Mouse (Mus musculus) kidney, adult 2 months (tissue): Measurements from ENCODE around the gene Stard3. TPM values are rescaled to one million over a fixed set of nuclear protein-coding genes. Genes with fewer than 3 reads are reported as not detected.
"Not testable (repeated sequence)": the region's sequence is repeated elsewhere in the genome, so short reads cannot be mapped to it uniquely, and the experiment has no call there.

Experiments used
- DNase-seq: peaks from one replicate; pipeline ENCODE4 v3.0.0; 2021
- H3K27ac ChIP-seq: fragments of 200-500 bp; 2 replicates; pipeline ENCODE4 v1.5.1; 2012; ENCODE audit warnings: low read depth, low read length, control low read depth, inconsistent platforms; ENCODE audit not compliant: insufficient read depth
- H3K27me3 ChIP-seq: fragments of 200-500 bp; replicated peaks from 2 replicates; pipeline ENCODE4 v1.6.1; 2012; ENCODE audit warnings: mild to moderate bottlenecking, moderate library complexity, low read length, inconsistent platforms; ENCODE audit not compliant: control insufficient read depth, insufficient read depth
- H3K36me3 ChIP-seq: fragments of 200-500 bp; 2 replicates; pipeline ENCODE4 v1.6.1; 2012; ENCODE audit warnings: mild to moderate bottlenecking, moderate library complexity, low read length, inconsistent platforms; ENCODE audit not compliant: control insufficient read depth, insufficient read depth
- H3K4me1 ChIP-seq: fragments of 200-500 bp; 2 replicates; pipeline ENCODE4 v1.6.1; 2011; ENCODE audit warnings: low read length; ENCODE audit not compliant: control insufficient read depth, insufficient read depth
- H3K4me3 ChIP-seq: fragments of 200-500 bp; 2 replicates; pipeline ENCODE4 v1.5.1; 2011; ENCODE audit warnings: mild to moderate bottlenecking, low read depth, low read length, control low read depth; ENCODE audit not compliant: insufficient read depth
- CTCF ChIP-seq: fragments of 200-500 bp; conservative IDR thresholded peaks from 2 replicates; pipeline ENCODE4 v1.5.1; 2011; ENCODE audit warnings: low read depth, mild to moderate bottlenecking, control low read depth, low read length, moderate library complexity, mixed read lengths; ENCODE audit not compliant: insufficient read depth, insufficient read length
- POLR2A ChIP-seq: fragments of 200-500 bp; IDR thresholded peaks from one replicate; pipeline ENCODE4 v1.6.1; 2011; ENCODE audit warnings: low read depth, low read length, control low read depth
- WGBS: fragments of 180-500 bp; shearing (Covaris S2); methylation state at CpG from one replicate; pipeline ENCODE4 v1.1.7; 2018; 5-methylcytosine and 5-hydroxymethylcytosine counted together
- polyA plus RNA-seq: library from polyadenylated mRNA; depleted of rRNA; stranded (reverse); fragments of >200 nt; gene quantifications from 2 replicates; pipeline ENCODE4 v1.2.3, GENCODE M21; 2012

The Stard3 gene
- polyA plus RNA-seq, 1 experiment = 59.1 TPM

GRCm38 (mm10) chr11:98380106-98380505, 21.9 kb downstream of the Stard3 start:
- Histone ChIP-seq H3K27me3 (no peaks in the 10 kb centered on the region), H3K36me3 (no peaks in the 10 kb centered on the region; the same call in 1 of the 2 replicates), H3K4me3 (no peak overlapping the region), H3K27ac (peak overlapping the region; percentile 17), H3K4me1 (0 out of 2 replicates have a peak, but pooled peaks cover 5% of the 10 kb centered on the region)
- DNase-seq = peak; percentile 68
- no peak for TF ChIP-seq POLR2A
- TF ChIP-seq CTCF = no peak
- 63% methylated on average over 6 of the region's 6 CpGs for WGBS

DNA sequence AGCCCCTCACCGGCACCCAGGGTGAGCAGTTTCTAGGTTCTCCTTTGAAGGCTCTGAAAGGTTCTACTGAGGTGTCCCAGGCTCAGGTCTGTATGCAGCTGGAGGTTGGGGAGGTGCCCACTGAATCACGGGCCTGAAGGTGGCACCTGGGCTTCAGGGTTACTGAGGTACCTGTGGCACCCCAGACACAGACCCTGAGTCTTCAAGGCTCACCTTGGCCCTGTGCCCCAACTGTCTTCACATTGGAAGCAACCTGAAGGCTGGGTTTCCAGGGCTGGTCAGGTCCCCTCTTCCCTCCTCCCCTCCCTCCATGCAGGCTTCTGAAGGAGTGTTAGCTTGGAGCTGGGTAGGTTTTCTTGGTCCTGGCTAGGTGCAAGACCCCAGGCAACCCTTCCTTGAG, 23.5 kb downstream of the Stard3 start:
- TF ChIP-seq POLR2A = no peak
- TF ChIP-seq CTCF = no peak
- 0 out of 2 replicates have a peak, but pooled peaks cover 5% of the 10 kb centered on the region for H3K4me1 ChIP-seq
- 94% methylated on average over 2 of the region's 2 CpGs for WGBS
- no peak for DNase-seq
- H3K27me3 ChIP-seq = no peaks in the 10 kb centered on the region
- no peak overlapping the region for H3K27ac ChIP-seq
- H3K4me3 ChIP-seq = no peak overlapping the region
- H3K36me3 ChIP-seq = no peaks in the 10 kb centered on the region

- not testable (repeated sequence) for H3K4me1 ChIP-seq, H3K36me3 ChIP-seq, H3K4me3 ChIP-seq, DNase-seq, H3K27ac ChIP-seq, H3K27me3 ChIP-seq
- WGBS = 46% methylated on average over 2 of the region's 2 CpGs
These were observed 24.2 kb downstream of the Stard3 start for GRCm38 (mm10) chr11:98382405-98382804.

DNA sequence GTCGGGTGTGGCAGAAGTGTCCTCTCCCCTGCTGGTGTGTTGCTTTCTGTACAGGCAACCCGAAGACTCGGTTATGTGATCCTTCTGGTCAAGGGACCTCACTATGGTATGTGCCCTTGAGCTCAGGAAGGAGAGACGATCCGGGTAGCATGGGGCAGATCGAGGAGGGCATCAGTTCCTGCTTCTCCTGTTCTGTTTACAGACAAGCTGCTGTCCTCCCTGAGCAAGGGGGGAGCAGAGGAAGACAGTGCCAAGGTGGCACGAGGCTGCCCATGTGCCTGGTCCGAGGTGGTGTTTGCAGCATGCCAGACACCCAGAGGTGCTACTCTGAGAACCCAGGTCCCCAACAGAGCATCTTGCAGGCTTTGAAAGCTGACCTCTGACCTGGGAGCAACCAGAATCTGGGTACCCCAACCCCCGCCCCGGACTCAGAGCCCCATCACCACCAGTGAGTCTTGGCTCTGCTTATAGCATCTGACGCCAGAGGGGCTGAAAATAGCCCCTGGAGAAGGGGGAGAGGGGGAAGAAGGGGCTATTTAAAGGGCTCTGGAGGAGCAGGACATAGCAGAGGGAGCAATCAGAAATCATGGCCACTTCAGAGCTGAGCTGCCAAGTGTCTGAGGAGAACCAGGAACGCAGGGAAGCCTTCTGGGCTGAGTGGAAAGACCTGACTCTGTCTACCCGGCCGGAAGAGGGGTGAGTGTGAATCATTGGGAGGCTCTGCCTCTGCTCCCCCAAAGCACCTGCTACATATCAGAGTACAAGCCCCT, 25.3 kb downstream of the Stard3 start, which contains the start of gene Tcap:
Gene Tcap, plus strand, starts transcription at position 551 of the 770 bp plus-strand sequence.
- Histone ChIP-seq H3K27ac (no peak within 1 kb of the TSS), H3K36me3 (no peaks in the 10 kb centered on the region), H3K4me1 (0 out of 2 replicates have a peak, but pooled peaks cover 5% of the 10 kb centered on the region), H3K27me3 (no peaks in the 10 kb centered on the region), H3K4me3 (no peak within 1 kb of the TSS)
- no peak for TF ChIP-seq POLR2A
- no peak for TF ChIP-seq CTCF
- no peak for DNase-seq
- 53% methylated on average over 14 of the region's 14 CpGs for WGBS

DNA sequence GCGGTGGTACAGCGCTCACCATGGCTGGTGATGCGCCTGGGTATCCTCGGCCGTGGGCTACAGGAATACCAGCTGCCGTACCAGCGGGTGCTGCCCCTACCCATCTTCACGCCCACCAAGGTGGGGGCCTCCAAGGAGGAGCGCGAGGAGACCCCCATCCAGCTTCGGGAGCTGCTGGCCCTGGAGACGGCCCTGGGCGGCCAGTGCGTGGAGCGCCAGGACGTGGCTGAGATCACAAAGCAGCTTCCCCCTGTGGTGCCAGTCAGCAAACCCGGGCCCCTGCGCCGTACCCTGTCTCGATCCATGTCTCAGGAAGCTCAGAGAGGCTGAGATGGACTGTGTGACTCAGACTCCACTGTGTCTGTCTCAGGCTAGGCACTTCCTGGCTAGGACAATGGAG, 26.0 kb downstream of the Stard3 start:
- TF ChIP-seq POLR2A = no peak
- no peak for TF ChIP-seq CTCF
- WGBS = 86% methylated on average over 20 of the region's 20 CpGs
- no peaks in the 10 kb centered on the region for H3K36me3 ChIP-seq
- H3K4me1 ChIP-seq = 0 out of 2 replicates have a peak, but pooled peaks cover 5% of the 10 kb centered on the region
- H3K27ac ChIP-seq = no peak overlapping the region
- H3K4me3 ChIP-seq = no peak overlapping the region
- no peaks in the 10 kb centered on the region for H3K27me3 ChIP-seq
- DNase-seq = no peak

DNA sequence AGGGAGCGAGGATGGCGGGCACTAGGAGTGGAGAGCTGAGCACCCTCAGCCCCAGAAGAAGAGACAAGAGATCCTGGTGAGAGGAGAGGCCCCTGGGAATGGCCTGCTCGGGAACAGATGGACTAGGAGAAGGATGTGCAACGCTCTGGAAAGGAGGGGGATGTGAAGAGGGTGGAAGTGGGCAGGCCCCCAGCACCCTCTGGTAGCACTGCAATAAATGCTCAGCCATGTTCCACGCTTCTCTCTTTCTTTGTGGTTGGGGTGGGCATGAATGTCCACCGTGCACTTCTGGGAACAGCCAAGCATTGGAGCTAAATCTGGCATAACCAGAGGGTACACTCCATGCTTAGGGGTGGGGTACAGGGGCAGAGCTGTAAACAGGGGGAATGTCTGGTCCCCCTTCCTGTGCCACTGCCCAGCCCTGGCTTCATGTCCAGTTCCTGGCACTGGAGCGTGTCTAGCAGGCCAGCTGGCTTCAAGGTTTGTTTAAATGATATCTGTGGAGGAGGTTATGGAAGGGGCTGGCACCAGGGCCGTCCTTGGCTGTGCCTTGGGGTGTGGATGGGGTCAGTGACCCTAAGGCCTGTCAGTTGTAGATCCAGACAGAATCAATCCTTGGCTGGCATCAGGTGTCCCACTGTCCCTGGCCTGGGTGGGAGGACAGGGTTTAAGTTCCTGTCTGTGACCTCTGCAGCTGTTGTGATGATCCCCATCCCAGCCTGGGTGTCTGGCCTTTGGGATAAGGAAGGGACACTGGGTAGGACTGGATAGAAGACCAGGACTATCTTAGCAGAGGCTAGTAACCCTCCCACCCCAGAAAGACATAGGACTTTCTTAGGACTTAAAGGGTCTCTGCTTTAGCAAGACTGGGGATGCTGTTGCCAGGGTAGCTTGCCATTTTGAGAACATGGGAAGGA, 26.8 kb downstream of the Stard3 start:
- 79% methylated on average over 8 of the region's 8 CpGs for WGBS
- no peak for DNase-seq
- no peak overlapping the region for H3K27ac ChIP-seq
- H3K4me3 ChIP-seq = no peak overlapping the region
- H3K36me3 ChIP-seq = no peaks in the 10 kb centered on the region
- H3K4me1 ChIP-seq = 0 out of 2 replicates have a peak, but pooled peaks cover under 1% of the 10 kb centered on the region
- H3K27me3 ChIP-seq = no peaks in the 10 kb centered on the region
- TF ChIP-seq CTCF (no peak), POLR2A (no peak)
